Mouse (Mus musculus): ENCODE data around the gene Pid1.

- TF ChIP-seq CTCF (IDR thresholded peaks at IDR 0.05) (no peak), EP300 (IDR thresholded peaks at IDR 0.05) (no peak)
Measured at GRCm38 (mm10) chr1:84097398-84097797, 266.6 kb downstream of the Pid1 start.

Measured in lung, postnatal 0 days (tissue).